Mouse (Mus musculus): ENCODE data around the gene Stra6.

The Stra6 gene

DNA sequence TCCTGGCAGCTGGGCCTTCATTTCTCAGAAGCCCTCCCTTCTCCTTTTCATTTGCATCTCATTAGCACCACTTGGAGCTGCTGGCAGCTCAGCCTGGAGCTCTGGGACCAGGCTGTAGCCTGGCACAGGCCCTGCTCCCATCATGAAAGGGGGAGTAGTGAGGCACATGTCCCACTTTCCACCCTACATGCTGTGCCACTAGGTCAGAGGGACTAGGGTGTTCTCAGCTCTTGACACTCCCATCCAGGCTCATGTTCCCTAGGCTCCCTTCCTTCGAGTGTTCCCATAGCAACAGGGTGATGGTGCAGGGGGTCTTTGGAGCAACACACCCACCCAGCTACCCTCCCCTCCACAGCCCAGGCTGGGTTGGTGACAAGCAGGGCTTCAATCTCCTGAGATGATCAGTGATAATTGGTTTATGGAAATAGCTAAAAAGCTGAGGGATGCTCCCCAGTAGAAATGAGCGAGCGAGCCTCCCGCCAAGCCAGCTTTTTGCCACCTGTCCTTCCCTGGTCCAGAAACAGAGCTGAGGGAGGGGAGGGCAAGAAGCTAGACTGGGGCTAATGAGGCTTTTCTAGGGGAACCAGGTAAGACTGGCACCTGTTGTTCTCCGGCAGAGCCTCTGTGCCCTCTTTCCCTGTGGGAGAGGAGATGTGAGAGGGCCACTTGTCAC is 33.2 kb downstream of the Stra6 start:
- peak; percentile 77 to 88 for DNase-seq

DNA sequence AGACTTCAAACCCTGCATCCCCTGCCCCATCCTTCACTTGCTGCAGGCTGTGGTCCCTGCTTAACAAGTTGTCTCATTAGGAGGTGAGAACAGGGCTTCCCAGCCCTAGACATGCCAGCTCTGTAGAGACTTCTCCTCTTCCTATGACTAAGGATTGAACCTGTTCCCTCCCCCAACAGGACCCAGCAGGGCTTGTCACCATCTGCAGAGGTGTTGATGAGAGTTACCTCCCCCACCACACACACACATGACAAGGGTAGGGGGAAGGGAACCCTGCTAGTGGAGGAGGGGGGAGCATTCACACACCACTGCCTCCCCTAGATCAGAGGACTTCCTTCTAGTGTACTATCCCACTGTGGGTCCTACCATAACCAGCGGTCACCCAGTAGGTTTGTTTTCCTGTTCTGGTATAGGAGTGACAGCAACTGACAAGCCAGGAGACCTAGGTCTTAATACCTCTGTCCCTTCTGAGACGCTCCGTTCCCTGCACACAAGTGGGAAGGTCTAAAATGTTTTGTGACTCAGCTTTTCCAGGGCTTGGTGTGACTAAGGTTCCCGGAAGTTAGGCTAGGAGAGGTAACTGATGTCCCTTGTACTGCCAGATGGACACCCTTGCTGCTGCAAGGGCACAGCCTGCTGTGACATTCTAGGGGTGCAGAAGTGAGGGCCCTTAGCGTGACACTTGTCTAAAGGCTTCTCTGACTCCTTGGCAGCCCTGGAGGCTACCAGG is 36.4 kb downstream of the Stra6 start:
- DNase-seq = no peak

- peak in 1 of 2 experiments; percentile 2 for DNase-seq
Observed at GRCm38 (mm10) chr9:58102013-58102412, 38.4 kb downstream of the Stra6 start.

GRCm38 (mm10) chr9:58103647-58104046 is 40.1 kb downstream of the Stra6 start:
- DNase-seq = no peak

DNA sequence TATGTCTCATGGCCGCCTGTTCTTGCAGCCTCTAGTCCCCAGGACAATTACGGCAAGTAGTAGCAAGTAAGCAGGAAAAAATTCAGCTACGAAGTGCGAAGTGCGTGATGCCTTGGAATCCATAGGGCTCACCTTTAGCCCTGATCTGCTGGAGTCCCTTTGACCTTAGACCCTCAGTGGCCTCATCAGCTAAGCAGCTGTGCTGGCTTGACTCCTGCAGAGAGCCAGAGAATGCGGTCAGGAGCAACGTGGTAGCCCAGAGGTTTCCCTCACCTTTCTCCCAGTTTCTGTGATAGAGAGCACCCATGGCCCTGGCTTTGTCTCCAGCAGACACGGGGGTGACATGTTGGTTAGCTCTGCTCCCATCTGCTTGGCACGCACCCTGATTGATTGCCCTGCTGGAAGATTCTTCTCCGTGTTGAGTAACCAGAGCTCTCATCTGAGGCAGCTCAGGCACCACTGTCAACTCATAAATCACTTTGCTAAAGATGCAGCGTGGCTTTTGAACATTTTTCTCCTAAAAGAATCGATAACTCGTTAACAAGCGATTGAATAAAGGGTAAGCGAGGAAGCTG is 42.1 kb downstream of the Stra6 start:
- DNase-seq = peak; percentile 46 to 60

DNA sequence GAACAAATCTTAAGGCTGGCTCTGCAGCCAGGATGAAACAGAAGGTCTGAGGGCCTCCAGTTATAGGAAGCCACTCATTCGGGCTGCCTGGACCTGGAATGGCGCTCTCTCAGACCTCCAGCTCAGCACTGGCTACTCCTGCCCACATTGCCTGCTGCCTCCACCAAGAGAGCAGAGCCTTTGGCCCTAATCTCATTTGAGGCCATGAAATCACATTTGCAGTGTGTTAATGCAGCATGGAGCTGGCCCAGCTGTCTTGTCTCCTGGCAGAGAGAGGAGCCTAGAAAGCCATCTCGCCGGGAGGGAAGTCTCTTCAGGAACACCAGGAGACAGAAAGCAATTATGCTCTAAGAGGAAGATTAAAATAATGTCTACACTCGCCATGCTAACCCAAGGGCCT is 43.9 kb downstream of the Stra6 start:
- DNase-seq = peak; percentile 67 to 77

DNA sequence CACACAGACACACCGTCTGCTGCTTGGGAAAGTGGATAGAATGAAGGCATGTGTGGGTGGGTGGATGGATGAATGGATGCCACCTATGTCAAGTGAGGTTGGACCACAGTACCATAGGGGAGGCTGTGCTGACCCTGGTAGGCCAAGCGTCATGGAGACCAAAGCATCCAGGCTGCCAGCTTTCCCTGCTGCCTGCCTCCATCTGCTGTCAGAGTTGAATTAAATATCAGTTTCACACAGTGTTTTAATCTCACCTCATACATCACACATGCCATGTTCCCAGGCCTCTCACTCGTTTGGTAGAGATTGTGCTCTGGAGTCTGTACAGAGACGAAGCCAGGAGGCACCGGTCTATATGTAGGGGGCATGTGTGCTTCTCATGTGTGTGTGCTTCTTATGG is 47.2 kb downstream of the Stra6 start:
- DNase-seq = peak; percentile 77 to 84

DNA sequence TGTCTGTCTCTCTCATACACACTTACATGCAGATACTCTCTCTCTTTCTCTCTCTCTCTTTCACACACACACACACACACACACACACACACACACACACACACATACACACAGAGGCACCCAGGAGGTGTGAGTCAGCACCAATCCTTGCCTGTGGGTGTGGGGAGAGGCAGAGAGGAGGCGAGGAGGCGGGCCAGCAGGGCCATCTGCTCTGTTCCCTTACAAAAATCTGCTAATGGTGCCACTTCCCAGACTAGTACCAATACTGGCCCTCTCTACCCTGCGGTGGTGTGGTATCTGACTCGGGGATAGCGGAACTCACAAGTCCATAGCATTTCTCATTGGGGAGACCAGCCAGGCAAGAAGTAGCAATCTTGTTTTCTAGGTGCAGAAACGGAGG is 47.8 kb downstream of the Stra6 start:
- DNase-seq = peak; percentile 86 to 92

DNA sequence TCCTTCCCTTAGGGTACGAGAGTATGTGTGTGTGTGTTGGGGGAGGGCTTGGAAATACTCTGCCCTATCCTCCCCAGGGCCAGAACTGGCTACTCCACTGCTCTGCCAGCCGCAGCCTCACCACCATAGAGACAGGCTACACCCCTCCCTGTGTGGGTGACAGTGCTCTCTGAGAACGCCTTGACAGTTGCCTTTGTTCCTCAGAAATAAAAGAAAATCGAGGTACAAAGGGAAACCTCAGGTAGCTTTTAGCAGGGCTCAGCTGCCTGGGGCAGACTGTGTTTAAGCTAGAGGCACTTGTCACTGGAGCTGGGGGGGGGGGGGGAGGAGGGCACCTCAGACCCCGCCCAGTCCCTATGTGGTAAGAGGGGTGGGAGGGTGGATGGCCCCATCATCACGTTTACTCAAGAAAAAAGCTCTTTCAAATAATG is 48.7 kb downstream of the Stra6 start:
- peak; percentile 51 to 53 for DNase-seq

DNA sequence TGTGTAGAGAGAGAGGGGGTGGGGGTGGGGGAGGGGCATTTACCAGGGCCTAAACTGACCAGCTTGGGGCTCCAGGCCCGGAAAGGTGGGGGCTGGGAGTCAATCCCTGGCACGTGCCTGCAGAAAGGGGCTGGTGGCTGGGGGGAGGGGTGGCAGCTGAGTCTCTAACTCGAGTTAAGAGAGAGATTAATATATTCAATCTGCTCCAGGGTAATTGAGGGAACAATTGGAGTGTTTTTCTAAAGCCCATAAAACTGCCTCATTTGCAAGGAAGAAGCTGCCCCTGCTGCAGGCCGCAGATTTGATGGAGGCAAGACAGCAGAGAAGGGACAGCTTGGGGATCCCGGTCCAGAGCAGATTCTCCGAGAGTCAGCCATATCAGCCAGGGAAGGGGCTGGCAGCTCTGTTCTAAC is 49.3 kb downstream of the Stra6 start:
- DNase-seq = peak; percentile 93 to 95

GRCm38 (mm10) chr9:58113279-58113884 is 49.8 kb downstream of the Stra6 start:
- DNase-seq = peak; percentile 78 to 84

DNA sequence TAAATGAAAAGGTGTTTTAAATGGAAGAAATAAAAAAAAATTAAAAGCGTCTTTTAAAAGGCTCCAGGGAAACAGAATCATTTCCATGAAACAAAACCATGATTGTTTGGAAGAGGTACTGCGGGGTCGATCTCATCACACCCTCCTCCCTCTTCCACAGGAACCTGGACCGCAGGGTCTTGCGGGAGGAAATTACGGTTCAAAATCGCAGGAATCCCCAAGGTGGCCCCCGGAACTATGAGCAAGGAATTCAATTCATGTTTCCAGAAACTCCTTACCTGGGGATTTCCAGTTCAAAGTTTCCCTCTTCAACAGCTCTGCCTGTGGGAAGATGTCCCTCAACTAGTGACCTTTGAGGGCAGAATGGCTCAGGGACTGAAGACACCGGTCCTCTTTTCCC is 50.4 kb downstream of the Stra6 start:
- peak; percentile 21 to 29 for DNase-seq

GRCm38 (mm10) chr9:58115297-58115925 is 51.8 kb downstream of the Stra6 start:
- no peak for DNase-seq

GRCm38 (mm10) chr9:58116024-58116651 is 52.5 kb downstream of the Stra6 start:
- DNase-seq = no peak

DNA sequence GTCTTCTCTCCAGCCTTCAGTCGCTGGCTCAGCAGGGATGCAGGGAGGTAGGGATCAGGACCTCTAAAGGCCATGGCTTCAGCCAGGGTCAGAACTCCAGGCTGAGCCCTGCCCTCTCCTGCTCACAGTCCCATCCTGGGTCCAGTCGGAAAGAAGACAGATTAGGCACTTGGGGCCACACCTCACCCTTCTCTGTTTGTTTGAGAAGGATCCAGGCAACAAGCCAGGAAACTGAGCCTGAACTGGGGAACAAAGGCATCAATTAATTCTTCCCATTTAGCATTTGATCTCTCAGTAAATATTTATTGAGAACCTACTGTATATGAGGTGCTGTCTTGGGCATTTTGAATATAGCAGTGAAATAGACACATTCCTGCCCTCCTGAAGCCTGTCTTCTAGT is 55.1 kb downstream of the Stra6 start, which contains the start of gene Ccdc33:
Gene Ccdc33 (minus strand): TSS at position 153 of the 400 bp plus-strand sequence.
- no peak for DNase-seq

DNA sequence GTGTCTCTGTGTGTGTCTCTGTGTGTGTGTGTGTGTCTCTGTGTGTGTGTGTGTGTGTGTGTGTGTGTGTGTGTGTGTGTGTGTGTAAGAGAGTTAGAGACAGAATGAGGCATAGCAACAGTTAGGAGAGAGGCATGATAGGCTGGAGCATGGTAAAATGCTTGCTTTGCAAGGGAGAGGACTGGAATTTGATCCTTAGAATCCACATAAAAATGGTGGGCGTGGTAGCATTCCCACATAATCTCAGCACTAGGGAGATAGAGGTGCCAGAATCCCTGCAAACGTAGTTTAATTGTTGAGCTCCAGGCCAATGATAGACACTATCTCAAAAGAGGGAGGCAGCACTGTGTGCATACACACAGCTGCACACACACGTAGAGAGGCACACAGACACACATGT is 61.5 kb downstream of the Stra6 start:
- no peak for DNase-seq

DNA sequence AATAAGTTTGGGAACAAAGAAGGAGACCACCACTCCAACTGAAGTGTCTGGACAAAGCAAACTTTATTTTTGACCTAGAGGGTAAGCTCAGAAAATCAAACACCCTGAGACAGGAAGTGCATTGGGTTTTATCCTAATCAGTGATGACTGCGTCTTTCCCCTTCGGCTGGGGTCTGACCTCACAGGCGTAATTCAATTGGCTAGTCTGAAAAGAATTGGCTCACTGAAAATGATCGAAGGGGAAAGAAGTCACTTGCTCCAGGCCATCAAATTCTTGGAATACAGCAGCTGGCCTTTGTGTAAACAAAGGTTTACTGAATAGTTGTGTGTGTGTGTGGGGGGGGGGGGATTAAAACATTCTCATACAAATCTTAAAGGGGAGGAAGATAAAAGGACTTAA is 62.2 kb downstream of the Stra6 start:
- DNase-seq = no peak

DNA sequence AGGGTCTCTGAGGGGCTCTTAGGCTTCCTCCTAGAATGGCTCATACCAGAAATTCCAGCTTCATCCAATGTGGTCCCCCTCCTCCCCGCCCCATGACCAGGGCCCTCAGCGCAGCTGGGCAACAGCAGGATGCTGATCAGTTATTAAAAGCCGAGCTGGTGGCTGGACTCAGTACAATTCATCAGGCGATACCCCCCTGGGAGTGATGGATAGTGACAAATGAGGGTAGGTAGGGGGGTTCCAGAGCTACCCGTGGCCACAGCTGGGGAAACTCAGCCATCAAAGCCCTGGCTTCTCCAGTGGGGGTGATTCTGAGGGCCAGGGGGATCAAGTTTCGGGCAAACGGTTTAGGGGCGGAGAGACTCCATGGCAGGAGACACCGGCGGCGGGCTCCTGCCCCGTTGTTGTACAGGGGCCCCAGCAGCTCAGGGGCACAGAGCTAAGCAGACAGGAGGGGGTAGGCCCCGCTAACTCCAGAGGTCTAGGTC is 65.4 kb downstream of the Stra6 start:
- no peak for DNase-seq

GRCm38 (mm10) chr9:58129508-58129907 is 65.9 kb downstream of the Stra6 start:
- DNase-seq = peak in 1 of 2 experiments; percentile 36

DNA sequence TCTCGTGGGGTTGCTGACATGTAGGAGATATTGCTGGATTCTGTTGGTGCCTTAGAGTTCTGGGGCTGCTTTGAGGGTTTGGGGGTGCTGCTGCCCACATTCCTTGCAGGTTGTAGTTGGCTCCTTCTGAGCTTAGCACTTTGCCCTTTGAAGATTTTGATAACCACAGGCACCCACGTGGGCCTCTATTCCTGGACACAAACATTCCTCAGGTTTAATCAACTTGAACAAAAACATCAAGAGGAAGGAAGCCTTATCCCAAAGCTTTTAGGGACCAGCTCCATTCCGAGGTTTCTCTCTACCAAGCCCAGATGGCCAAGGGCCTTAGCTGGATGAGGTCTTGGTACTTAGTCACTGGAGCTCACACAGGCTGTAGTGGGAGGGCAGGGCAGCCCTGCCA is 67.3 kb downstream of the Stra6 start:
- DNase-seq = no peak

- DNase-seq = peak; percentile 2 to 3
Observed at GRCm38 (mm10) chr9:58131735-58132134, 68.1 kb downstream of the Stra6 start.
